Mouse (Mus musculus) ES-Bruce4 (cell line): ENCODE measurements around the gene Xrn2.

Experiments used
- CTCF ChIP-seq: IDR thresholded peaks from one replicate; pipeline ENCODE4 v1.8.1; 2011; ENCODE audit warnings: low read depth, low read length
- EP300 ChIP-seq: IDR thresholded peaks from 2 replicates; pipeline ENCODE4 v1.6.1; 2011; ENCODE audit warnings: low read depth, low read length; ENCODE audit not compliant: insufficient read depth
- POLR2A ChIP-seq: IDR thresholded peaks from one replicate; pipeline ENCODE4 v1.8.1; 2011; ENCODE audit warnings: low read length; ENCODE audit not compliant: insufficient read depth

DNA sequence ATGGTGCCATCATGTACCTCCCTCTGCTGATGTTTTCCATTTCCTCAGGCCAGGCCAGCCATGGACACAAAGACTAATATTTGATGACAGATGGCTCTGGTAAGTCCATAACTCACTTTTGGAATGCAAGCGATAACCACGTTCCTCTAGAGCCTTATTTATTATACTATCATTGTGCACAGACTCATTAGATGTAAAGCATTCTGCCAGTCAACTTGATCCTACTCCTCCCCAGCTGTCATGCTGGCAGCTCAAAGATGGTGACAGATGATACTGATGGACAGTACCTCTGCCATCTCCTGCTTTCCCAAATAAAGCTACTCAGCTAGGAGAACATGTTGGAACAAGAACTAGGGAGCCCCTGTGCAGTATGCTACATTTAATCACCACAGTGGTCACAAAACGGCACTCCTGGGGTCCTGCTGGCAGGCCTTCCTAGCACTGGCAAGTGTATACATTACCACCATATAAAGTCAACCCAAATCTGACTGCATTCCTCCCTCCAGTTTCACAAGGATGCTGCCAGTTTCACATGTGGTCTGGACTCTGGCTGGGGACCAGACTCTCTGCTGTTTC is 37.3 kb upstream of the Xrn2 start:
- TF ChIP-seq CTCF, result no peak
- no peak for TF ChIP-seq EP300
- TF ChIP-seq POLR2A, result no peak
